Mouse (Mus musculus): ENCODE measurements around the gene S100a2. TPM values are rescaled to one million over a fixed set of nuclear protein-coding genes. Genes with fewer than 3 reads are reported as not detected.

Gene S100a2
- total and polyA plus RNA-seq, 2 experiments from 2014 or later, result not detected

DNA sequence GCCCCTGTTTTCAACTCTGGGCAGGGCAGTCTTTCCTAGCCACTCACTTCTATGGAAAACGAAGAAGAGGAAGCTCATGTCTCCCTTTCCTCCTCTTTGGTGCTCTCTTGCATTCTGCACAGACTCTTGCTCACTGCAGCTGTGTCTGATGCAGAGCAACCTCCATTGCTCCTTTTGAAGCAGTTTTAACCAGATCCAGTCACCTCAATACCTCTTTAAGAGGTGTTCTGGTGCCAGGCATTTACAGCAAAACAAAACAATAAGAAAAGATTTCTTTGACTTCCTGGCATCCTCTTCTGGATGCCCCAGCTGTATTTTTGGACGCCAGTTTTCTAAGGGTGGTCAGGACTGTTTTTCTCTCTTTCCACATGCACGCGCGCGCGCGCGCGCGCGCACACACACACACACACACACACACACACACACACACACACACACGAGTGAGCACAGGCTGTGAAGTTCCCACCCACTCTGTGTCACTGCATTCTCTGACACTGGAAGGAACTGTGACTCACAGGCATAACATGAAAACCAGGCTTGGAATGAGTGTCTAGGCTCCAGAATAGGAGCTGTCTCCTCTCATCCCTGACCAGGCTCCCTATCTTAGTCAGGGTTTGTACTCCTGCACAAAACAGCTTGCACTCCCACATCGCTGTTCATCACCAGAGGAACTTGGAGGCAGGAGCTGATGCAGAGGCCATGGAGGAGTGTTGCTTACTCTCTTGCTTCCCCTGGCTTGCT lies 2.5 kb upstream of the S100a2 start:
- no peak overlapping the region for H3K27ac ChIP-seq (ENCODE audit: low read depth, low read length)
- no peak overlapping the region for H3K4me3 ChIP-seq (ENCODE audit: low read depth, low read length)
- no peak for DNase-seq (ENCODE audit: low spot score)
- no peak overlapping the region for H3K9ac ChIP-seq (replicated peaks; ENCODE audit: low read length, poor library complexity, severe bottlenecking)
- 90% methylated on average over 14 of the region's 14 CpGs for WGBS
- no peak overlapping the region for H3K4me2 ChIP-seq (ENCODE audit: low read depth, low read length, poor library complexity, severe bottlenecking)
- no peaks in the 10 kb centered on the region for H3K9me3 ChIP-seq (ENCODE audit: low read length)
- no peak for ATAC-seq (ENCODE audit: low FRiP score)
- no peaks in the 10 kb centered on the region for H3K4me1 ChIP-seq (ENCODE audit: insufficient read depth, low read length)
- no peaks in the 10 kb centered on the region for H3K36me3 ChIP-seq (ENCODE audit: insufficient read depth, low read length)
- no peaks in the 10 kb centered on the region for H3K27me3 ChIP-seq (ENCODE audit: insufficient read depth, low read length)
- no peak for TF ChIP-seq CTCF (IDR thresholded peaks at IDR 0.05)

GRCm38 (mm10) chr3:90589390-90589789 lies 657 bp upstream of the S100a2 start:
- Histone ChIP-seq H3K9me3 (ENCODE audit: low read length) (no peaks in the 10 kb centered on the region), H3K4me2 (ENCODE audit: low read depth, low read length, poor library complexity, severe bottlenecking) (no peak overlapping the region), H3K4me3 (ENCODE audit: low read depth, low read length) (no peak overlapping the region), H3K4me1 (ENCODE audit: insufficient read depth, low read length) (no peaks in the 10 kb centered on the region), H3K27ac (ENCODE audit: low read depth, low read length) (no peak overlapping the region), H3K9ac (replicated peaks; ENCODE audit: low read length, poor library complexity, severe bottlenecking) (no peak overlapping the region), H3K36me3 (ENCODE audit: insufficient read depth, low read length) (no peaks in the 10 kb centered on the region), H3K27me3 (ENCODE audit: insufficient read depth, low read length) (no peaks in the 10 kb centered on the region)
- no peak for DNase-seq (ENCODE audit: low spot score)
- no peak for ATAC-seq (ENCODE audit: low FRiP score)
- no peak for TF ChIP-seq CTCF (IDR thresholded peaks at IDR 0.05)
- WGBS, result 85% methylated on average over 6 of the region's 6 CpGs

- Histone ChIP-seq H3K4me1 (ENCODE audit: insufficient read depth, low read length) (no peaks in the 10 kb centered on the region), H3K9me3 (ENCODE audit: low read length) (no peaks in the 10 kb centered on the region), H3K9ac (replicated peaks; ENCODE audit: low read length, poor library complexity, severe bottlenecking) (no peak overlapping the region), H3K4me3 (ENCODE audit: low read depth, low read length) (no peak overlapping the region), H3K4me2 (ENCODE audit: low read depth, low read length, poor library complexity, severe bottlenecking) (no peak overlapping the region), H3K27ac (ENCODE audit: low read depth, low read length) (no peak overlapping the region), H3K27me3 (ENCODE audit: insufficient read depth, low read length) (no peaks in the 10 kb centered on the region), H3K36me3 (ENCODE audit: insufficient read depth, low read length) (no peaks in the 10 kb centered on the region)
- ATAC-seq (ENCODE audit: low FRiP score) (no peak), DNase-seq (ENCODE audit: low spot score) (no peak)
- no peak for TF ChIP-seq CTCF (IDR thresholded peaks at IDR 0.05)
- WGBS, result 84% methylated on average over 1 of the region's 1 CpGs
Measured at GRCm38 (mm10) chr3:90594466-90594865, 4.4 kb downstream of the S100a2 start.

- WGBS, result 86% methylated on average over 5 of the region's 5 CpGs
- Histone ChIP-seq H3K27ac (ENCODE audit: low read depth, low read length) (no peak overlapping the region), H3K36me3 (ENCODE audit: insufficient read depth, low read length) (no peaks in the 10 kb centered on the region), H3K4me1 (ENCODE audit: insufficient read depth, low read length) (no peaks in the 10 kb centered on the region), H3K9me3 (ENCODE audit: low read length) (no peaks in the 10 kb centered on the region), H3K27me3 (ENCODE audit: insufficient read depth, low read length) (no peaks in the 10 kb centered on the region), H3K4me3 (ENCODE audit: low read depth, low read length) (no peak overlapping the region), H3K4me2 (ENCODE audit: low read depth, low read length, poor library complexity, severe bottlenecking) (no peak overlapping the region), H3K9ac (replicated peaks; ENCODE audit: low read length, poor library complexity, severe bottlenecking) (no peak overlapping the region)
- ATAC-seq (ENCODE audit: low FRiP score) (no peak), DNase-seq (ENCODE audit: low spot score) (no peak)
- TF ChIP-seq CTCF (IDR thresholded peaks at IDR 0.05), result no peak
Measured at GRCm38 (mm10) chr3:90595556-90595955, 5.5 kb downstream of the S100a2 start.

DNA sequence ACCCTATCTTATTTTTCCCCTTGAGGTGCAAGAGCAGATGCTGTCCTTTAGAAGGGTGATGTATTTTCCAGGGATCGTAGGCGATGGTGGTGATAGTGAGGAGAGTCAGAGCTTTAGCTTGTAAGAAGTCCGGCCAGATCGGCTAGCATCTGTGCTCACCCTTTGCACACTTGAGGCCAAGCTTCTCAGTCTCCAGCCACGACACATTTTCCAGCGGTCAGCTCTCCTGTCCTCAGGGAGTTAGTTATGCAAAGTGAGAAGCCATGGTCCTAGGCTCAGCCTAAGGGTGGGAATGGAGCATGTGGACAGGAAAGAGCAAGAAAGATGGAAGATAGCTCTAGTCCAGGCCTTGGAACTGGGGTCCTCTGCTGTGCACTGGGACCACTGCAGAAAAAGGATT lies 6.8 kb downstream of the S100a2 start:
- H3K27ac ChIP-seq (ENCODE audit: low read depth, low read length), result no peak overlapping the region
- no peaks in the 10 kb centered on the region for H3K4me1 ChIP-seq (ENCODE audit: insufficient read depth, low read length)
- no peak for TF ChIP-seq CTCF (IDR thresholded peaks at IDR 0.05)
- 95% methylated on average over 6 of the region's 6 CpGs for whole genome bisulfite sequencing
- H3K27me3 ChIP-seq (ENCODE audit: insufficient read depth, low read length), result no peaks in the 10 kb centered on the region
- no peaks in the 10 kb centered on the region for H3K9me3 ChIP-seq (ENCODE audit: low read length)
- no peak overlapping the region for H3K4me2 ChIP-seq (ENCODE audit: low read depth, low read length, poor library complexity, severe bottlenecking)
- DNase-seq (ENCODE audit: low spot score) (no peak), ATAC-seq (ENCODE audit: low FRiP score) (no peak)
- no peaks in the 10 kb centered on the region for H3K36me3 ChIP-seq (ENCODE audit: insufficient read depth, low read length)
- H3K9ac ChIP-seq (replicated peaks; ENCODE audit: low read length, poor library complexity, severe bottlenecking), result no peak overlapping the region
- H3K4me3 ChIP-seq (ENCODE audit: low read depth, low read length), result no peak overlapping the region

DNA sequence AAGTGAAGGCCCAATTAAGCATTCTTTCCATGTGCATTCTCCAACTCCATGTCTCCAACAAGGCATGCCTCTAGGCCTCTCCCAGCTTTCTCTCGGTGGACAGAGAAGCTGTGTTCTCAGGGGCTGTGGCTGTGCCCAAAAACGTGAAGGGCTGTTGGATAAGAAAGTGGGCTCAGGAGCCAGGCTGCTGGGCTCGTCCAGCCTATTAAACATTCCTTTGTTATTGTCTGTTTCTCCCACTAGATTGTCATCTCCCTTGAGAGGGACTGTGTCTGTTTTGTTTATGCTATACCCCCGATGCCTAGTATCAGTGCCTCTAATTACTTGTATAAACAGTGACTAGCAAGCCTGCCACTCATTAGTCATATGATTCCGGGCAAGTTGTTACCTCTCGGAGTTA lies 7.7 kb downstream of the S100a2 start:
- H3K27me3 ChIP-seq (ENCODE audit: insufficient read depth, low read length), result no peaks in the 10 kb centered on the region
- H3K4me3 ChIP-seq (ENCODE audit: low read depth, low read length), result no peak overlapping the region
- H3K4me2 ChIP-seq (ENCODE audit: low read depth, low read length, poor library complexity, severe bottlenecking), result no peak overlapping the region
- H3K9ac ChIP-seq (replicated peaks; ENCODE audit: low read length, poor library complexity, severe bottlenecking), result no peak overlapping the region
- H3K9me3 ChIP-seq (ENCODE audit: low read length), result no peaks in the 10 kb centered on the region
- ATAC-seq (ENCODE audit: low FRiP score) (no peak), DNase-seq (ENCODE audit: low spot score) (no peak)
- 56% methylated on average over 6 of the region's 6 CpGs for WGBS
- H3K4me1 ChIP-seq (ENCODE audit: insufficient read depth, low read length), result no peaks in the 10 kb centered on the region
- no peak for TF ChIP-seq CTCF (IDR thresholded peaks at IDR 0.05)
- H3K36me3 ChIP-seq (ENCODE audit: insufficient read depth, low read length), result no peaks in the 10 kb centered on the region
- no peak overlapping the region for H3K27ac ChIP-seq (ENCODE audit: low read depth, low read length)

All from midbrain, postnatal 0 days (tissue).